Mouse (Mus musculus) liver, embryonic 14.5 days (tissue): ENCODE measurements around the gene Zfpm1.

Experiments
- CTCF ChIP-seq: IDR thresholded peaks from 2 replicates; pipeline ENCODE4 v1.5.1; 2016; ENCODE audit warnings: antibody characterized with exemption, low read depth, control low read depth
- EP300 ChIP-seq: IDR thresholded peaks from 2 replicates; pipeline ENCODE4 v1.6.1; 2016; ENCODE audit warnings: antibody characterized with exemption, low read depth

- TF ChIP-seq CTCF (no peak), EP300 (peak; percentile 21; the same call in 1 of the 2 replicates)
Observed at GRCm38 (mm10) chr8:122293484-122293883, 11.5 kb downstream of the Zfpm1 start.
